Mouse (Mus musculus) MEL (cell line): ENCODE data around the gene Kcne2.

Experiments used
- CTCF ChIP-seq, 3 experiments: IDR thresholded peaks in 2 of 3; conservative IDR thresholded peaks in 1 of 3; 2 replicates each; pipeline ENCODE4 v1.5.1; 2011 to 2012; ENCODE audit warnings: low read length in 3 of 3, low read depth in 2 of 3, mild to moderate bottlenecking in 2 of 3, improper control_type of control experiment in 1 of 3, inconsistent platforms in 1 of 3, mixed read lengths in 1 of 3, moderate library complexity in 1 of 3; ENCODE audit not compliant: control insufficient read depth in 1 of 3, insufficient read depth in 1 of 3, poor library complexity in 1 of 3, severe bottlenecking in 1 of 3
- E2F4 ChIP-seq: IDR thresholded peaks from 2 replicates; pipeline ENCODE4 v1.6.1; 2011; ENCODE audit warnings: low read depth, low read length, improper control_type of control experiment, borderline replicate concordance
- ELF1 ChIP-seq: IDR thresholded peaks from 2 replicates; pipeline ENCODE4 v1.6.1; 2014; ENCODE audit warnings: low read depth, mild to moderate bottlenecking, inconsistent platforms, low read length, improper control_type of control experiment, moderate library complexity
- EP300 ChIP-seq, 2 experiments: IDR thresholded peaks; 2 replicates each; pipeline ENCODE4 v1.6.1; 2011; ENCODE audit warnings: improper control_type of control experiment in 2 of 2, low read length in 2 of 2, low read depth in 1 of 2, mild to moderate bottlenecking in 1 of 2
- GATA1 ChIP-seq: IDR thresholded peaks from 2 replicates; pipeline ENCODE4 v1.6.1; 2011; ENCODE audit warnings: low read depth, low read length, improper control_type of control experiment
- MYC ChIP-seq: IDR thresholded peaks from 2 replicates; pipeline ENCODE4 v1.6.1; 2011; ENCODE audit warnings: low read depth, mild to moderate bottlenecking, low read length, improper control_type of control experiment, moderate library complexity
- POLR2AphosphoS5 ChIP-seq: IDR thresholded peaks from 2 replicates; pipeline ENCODE4 v1.6.1; 2012; ENCODE audit warnings: low read depth, borderline replicate concordance, mild to moderate bottlenecking, inconsistent platforms, low read length, moderate library complexity, mixed read lengths

GRCm38 (mm10) chr16:92316049-92316738, 24.0 kb downstream of the Kcne2 start:
- TF ChIP-seq MYC (no peak), GATA1 (no peak), EP300 (IDR thresholded peaks at IDR 0.05; ENCODE audit: low read depth in 1 of 2, low read length in 2 of 2) (no peak), ELF1 (no peak), POLR2AphosphoS5 (no peak), CTCF (IDR thresholded peaks at IDR 0.05 in 2 of 3, conservative IDR thresholded peaks at IDR 0.05 in 1 of 3; ENCODE audit: control insufficient read depth in 1 of 3, insufficient read depth in 1 of 3, low read depth in 2 of 3, low read length in 3 of 3, poor library complexity in 1 of 3, severe bottlenecking in 1 of 3) (no peak), E2F4 (no peak)
